24 mouse cellular contexts compared by ENCODE assay signal in the genomic region with DNA sequence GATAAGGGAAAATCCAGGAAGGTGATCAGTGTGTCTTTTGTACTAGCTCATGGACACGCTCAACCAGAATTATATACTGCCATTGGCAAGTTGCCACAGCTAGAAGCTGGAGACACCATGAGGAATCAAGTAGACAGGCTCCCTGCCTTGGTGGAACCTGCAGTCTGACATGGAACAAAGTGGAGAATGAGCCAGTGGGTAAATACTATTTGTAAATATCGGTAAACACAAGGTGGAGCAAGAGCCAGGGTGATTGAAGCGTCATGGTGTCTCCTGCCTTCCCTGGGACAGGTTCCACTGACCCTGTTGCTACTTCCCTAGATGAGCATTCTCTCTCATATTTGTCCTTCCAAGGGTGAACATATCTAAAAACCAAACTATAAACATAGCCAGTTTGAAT. TPM values are rescaled to one million over a fixed set of nuclear protein-coding genes. Genes with fewer than 3 reads are reported as not detected.
DNase-seq lines count a peak whose midpoint lies in the region; ATAC-seq and TF ChIP-seq lines count a peak whose summit lies in the region.
"Had no signal": no experiment of that assay in that cellular context is flagged by ENCODE, and none has a peak within 500 bp of the region (broad histone marks: within the 10 kb centered on the region; RNA-seq: fewer than 3 reads in every experiment).

No protein-coding gene starts in this region.

- H3K36me3 ChIP-seq in heart, adult 2 months (ENCODE audit: control insufficient read depth, insufficient read depth, low read length) = peaks cover 6% of the 10 kb centered on the region; the same call in 1 of the 2 replicates
- H3K36me3 ChIP-seq in heart, embryonic 10.5 days = no peaks in the 10 kb centered on the region
- no peaks in the 10 kb centered on the region for H3K36me3 ChIP-seq in heart, postnatal 0 days (replicated peaks; ENCODE audit: control insufficient read depth, insufficient read depth, low read length)
- no peaks in the 10 kb centered on the region for H3K36me3 ChIP-seq in forebrain, embryonic 12.5 days (replicated peaks)
- H3K36me3 ChIP-seq: embryonic facial prominence, embryonic 10.5 days; embryonic facial prominence, embryonic 13.5 days had no signal

- no peak for TF ChIP-seq CTCF in heart, adult 2 months (IDR thresholded peaks at IDR 0.05)
- TF ChIP-seq CTCF in heart, postnatal 0 days (IDR thresholded peaks at IDR 0.05; ENCODE audit: low read depth) = no peak

- no peak overlapping the region for H3K4me3 ChIP-seq in heart, adult 2 months
- H3K4me3 ChIP-seq in heart, embryonic 10.5 days = no peak overlapping the region
- no peak overlapping the region for H3K4me3 ChIP-seq in heart, postnatal 0 days (ENCODE audit: low read depth, low read length)
- H3K4me3 ChIP-seq in brown adipose tissue, adult 24 weeks (ENCODE audit: insufficient read depth, low read depth, low read length) = no peak overlapping the region
- H3K4me3 ChIP-seq in forebrain, embryonic 12.5 days (replicated peaks) = no peak overlapping the region
- H3K4me3 ChIP-seq: embryonic facial prominence, embryonic 10.5 days; embryonic facial prominence, embryonic 13.5 days; erythroblast, embryonic 14.5 days; forebrain, embryonic 13.5 days had no signal

- DNase-seq in heart, adult 2 months = no peak
- DNase-seq in heart, embryonic 10.5 days (ENCODE audit: low spot score) = no peak
- DNase-seq in heart, postnatal 0 days (ENCODE audit: low spot score) = no peak
- DNase-seq in heart, adult 18-20 months = no peak
- DNase-seq: adrenal gland, adult 2 months; adrenal gland, postnatal 14 days; cerebellum, adult 11-12 months; cerebellum, adult 8-10 months; cerebellum, postnatal 10 days; cerebellum, postnatal 36 days; embryo, embryonic 11 days; kidney, adult 18-20 months had no signal

- H3K4me2 ChIP-seq in heart, postnatal 0 days (ENCODE audit: low read depth, low read length) = no peak overlapping the region
- H3K4me2 ChIP-seq in forebrain, embryonic 12.5 days = no peak overlapping the region
- H3K4me2 ChIP-seq: embryonic facial prominence, embryonic 13.5 days; forebrain, embryonic 13.5 days; hindbrain, embryonic 14.5 days had no signal

- H3K79me2 ChIP-seq in heart, adult 2 months (replicated peaks; ENCODE audit: control insufficient read depth, insufficient read depth, low read length) = no peaks in the 10 kb centered on the region

- TF ChIP-seq POLR2A in heart, adult 2 months (IDR thresholded peaks at IDR 0.05; ENCODE audit: insufficient read depth, low read depth, low read length) = no peak

- no peaks in the 10 kb centered on the region for H3K9me3 ChIP-seq in heart, embryonic 10.5 days
- H3K9me3 ChIP-seq in heart, postnatal 0 days (replicated peaks; ENCODE audit: control insufficient read depth, low read length) = no peaks in the 10 kb centered on the region
- no peaks in the 10 kb centered on the region for H3K9me3 ChIP-seq in forebrain, embryonic 12.5 days
- H3K9me3 ChIP-seq: embryonic facial prominence, embryonic 10.5 days; embryonic facial prominence, embryonic 13.5 days; forebrain, embryonic 13.5 days had no signal

- 76% methylated on average over 3 of the region's 3 CpGs for WGBS in heart, adult 2 months
- WGBS in heart, embryonic 10.5 days = 85% methylated on average over 3 of the region's 3 CpGs
- 73% methylated on average over 3 of the region's 3 CpGs for WGBS in heart, postnatal 0 days
- WGBS in forebrain, embryonic 12.5 days = 92% methylated on average over 3 of the region's 3 CpGs

- H3K4me1 ChIP-seq in heart, adult 2 months (ENCODE audit: control insufficient read depth, insufficient read depth, low read length) = peaks cover 26% of the 10 kb centered on the region
- H3K4me1 ChIP-seq in heart, embryonic 10.5 days = peaks cover 26% of the 10 kb centered on the region
- H3K4me1 ChIP-seq in heart, postnatal 0 days (ENCODE audit: control insufficient read depth, insufficient read depth) = peaks cover 9% of the 10 kb centered on the region; the same call in 1 of the 2 replicates
- H3K4me1 ChIP-seq in brown adipose tissue, adult 24 weeks (ENCODE audit: control insufficient read depth, insufficient read depth, insufficient read length, low read length) = peaks cover 27% of the 10 kb centered on the region
- peaks cover 20% of the 10 kb centered on the region for H3K4me1 ChIP-seq in forebrain, embryonic 12.5 days

- H3K27me3 ChIP-seq in heart, adult 2 months (ENCODE audit: control insufficient read depth, insufficient read depth, low read length) = no peaks in the 10 kb centered on the region
- H3K27me3 ChIP-seq in heart, embryonic 10.5 days (ENCODE audit: insufficient read depth, poor library complexity, severe bottlenecking) = peaks cover 5% of the 10 kb centered on the region; the same call in 1 of the 2 replicates
- H3K27me3 ChIP-seq in heart, postnatal 0 days (ENCODE audit: control insufficient read depth, insufficient read depth, low read length) = 0 out of 2 replicates have a peak, but pooled peaks cover 4% of the 10 kb centered on the region
- peaks cover 40% of the 10 kb centered on the region for H3K27me3 ChIP-seq in forebrain, embryonic 12.5 days

- intact Hi-C loops in heart, adult 2 months (cut with DNase I) = loop anchor here (1.0 to 5.0 kb wide), 2 partner anchors 11 to 462 kb away; a partner anchor contains a TSS

- ATAC-seq in heart, postnatal 0 days (ENCODE audit: insufficient read depth, low read depth) = no peak
- ATAC-seq in forebrain, embryonic 12.5 days (ENCODE audit: low FRiP score) = no peak
- ATAC-seq: CD4-positive, CD25-positive, alpha-beta regulatory T cell, adult 4 months; forebrain, embryonic 13.5 days; forebrain, embryonic 16.5 days; hindbrain, postnatal 0 days; inflammation-experienced regulatory T-cells, adult 6 months had no signal

- H3K9ac ChIP-seq in heart, adult 2 months (ENCODE audit: low read depth, low read length) = no peak overlapping the region
- H3K9ac ChIP-seq in heart, postnatal 0 days (replicated peaks; ENCODE audit: low read depth, low read length) = no peak overlapping the region
- H3K9ac ChIP-seq in forebrain, embryonic 12.5 days = no peak overlapping the region
- H3K9ac ChIP-seq: embryonic facial prominence, embryonic 13.5 days; forebrain, embryonic 13.5 days; hindbrain, embryonic 14.5 days had no signal

- no peak for TF ChIP-seq EP300 in heart, adult 2 months (IDR thresholded peaks at IDR 0.05; ENCODE audit: insufficient read depth, low read depth, low read length)
- TF ChIP-seq EP300 in heart, postnatal 0 days (IDR thresholded peaks at IDR 0.05; ENCODE audit: low read depth) = no peak

- H3K27ac ChIP-seq in heart, adult 2 months = peak overlapping the region; percentile 78
- H3K27ac ChIP-seq in heart, embryonic 10.5 days = no peak overlapping the region
- H3K27ac ChIP-seq in heart, postnatal 0 days (ENCODE audit: low read depth) = peak overlapping the region; percentile 63
- H3K27ac ChIP-seq in brown adipose tissue, adult 24 weeks (replicated peaks; ENCODE audit: low read depth, low read length) = peak overlapping the region; percentile 25; the same call in 1 of the 2 replicates
- H3K27ac ChIP-seq in forebrain, embryonic 12.5 days = no peak overlapping the region
- H3K27ac ChIP-seq: embryonic facial prominence, embryonic 10.5 days; embryonic facial prominence, embryonic 13.5 days; forebrain, embryonic 13.5 days; hindbrain, embryonic 14.5 days; hindbrain, postnatal 0 days had no signal

RNA-seq across cellular contexts. Expression of a gene that starts 44.6 kb away (rescaled TPM):
- total RNA-seq in heart, adult 2 months (2021) = 1 to 10 TPM; 3.6 to 3.7 TPM
- 3.7 and 3.8 TPM in 2 replicates for polyA plus RNA-seq in heart, adult 2 months (2012; rRNA removed)
- polyA plus RNA-seq in heart, embryonic 10.5 days (2016; fragmentation: Nextera tagmentation; extraction: Ambion mirVana) = 5.7 and 6.1 TPM in 2 replicates
- total RNA-seq in heart, postnatal 0 days (2014; rRNA removed; ENCODE audit: low replicate concordance) = 3.6 and 6.4 TPM in 2 replicates
- 5.4 and 7.0 TPM in 2 replicates for polyA plus RNA-seq in heart, postnatal 0 days (2015; fragmentation: Nextera tagmentation; extraction: Ambion mirVana)
- total RNA-seq in heart, adult 18-20 months (2021) = 1 to 10 TPM; 5.9 to 6.0 TPM
- polyA plus RNA-seq in brown adipose tissue, adult 24 weeks (2012; ENCODE audit: insufficient read depth, insufficient read length, missing spikeins) = 9.9 and 13.2 TPM in 2 replicates
- polyA plus RNA-seq in forebrain, embryonic 12.5 days (2016; fragmentation: Nextera tagmentation; extraction: Ambion mirVana) = 2.2 and 2.4 TPM in 2 replicates
- total RNA-seq: MEL had no signal

Comparison
In these comparisons a context has a peak if more than half of its experiments do, and no peak if none do; other contexts are left out.
1. H3K27ac ChIP-seq: peak in heart, adult 2 months (single experiment), heart, postnatal 0 days (single experiment) and brown adipose tissue, adult 24 weeks (single experiment); none in heart, embryonic 10.5 days (single experiment) and forebrain, embryonic 12.5 days (single experiment).